Mouse (Mus musculus): ENCODE measurements around the gene Nectin2.

Nectin2 gene

DNA sequence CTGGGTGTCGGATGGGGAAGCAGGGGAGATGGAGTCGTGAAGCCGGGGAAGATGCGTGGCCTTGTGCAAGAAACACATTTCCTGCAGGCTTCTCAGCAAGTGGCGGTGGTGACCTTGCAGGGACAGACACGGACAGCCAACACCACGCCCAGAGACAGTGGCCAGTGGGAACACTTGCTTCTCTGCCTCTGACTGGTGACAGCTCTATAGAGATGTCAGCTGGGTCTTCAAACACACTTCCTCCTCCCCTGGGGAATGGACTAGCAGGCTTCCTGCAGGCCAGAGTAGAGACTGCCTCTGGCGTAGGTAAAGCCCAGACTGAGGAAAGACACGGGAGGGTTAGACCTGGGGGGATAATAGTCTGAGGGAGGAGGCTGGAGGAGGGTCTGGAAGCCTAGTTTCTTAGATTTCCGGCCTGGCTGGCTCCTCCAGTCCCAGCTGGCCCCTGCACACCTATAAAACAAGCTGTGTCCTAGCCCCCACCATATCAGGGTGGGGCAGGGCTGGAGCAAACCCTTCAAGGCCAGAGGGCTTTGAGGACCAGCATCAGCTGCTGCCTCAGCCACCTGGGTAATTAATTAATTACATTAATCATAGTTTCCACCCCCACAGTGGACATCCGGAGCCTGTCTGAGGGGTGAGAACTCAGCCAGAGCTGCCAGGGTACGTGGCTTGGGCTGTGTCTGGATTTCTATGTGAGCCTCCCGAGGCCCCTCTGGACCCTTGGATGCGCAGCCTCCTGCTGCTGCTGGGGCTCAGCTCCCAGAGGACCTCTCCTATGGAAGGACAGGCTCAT lies 5.5 kb downstream of the Nectin2 start:
- no peak for DNase-seq (ENCODE audit: low spot score in 2 of 2)

DNA sequence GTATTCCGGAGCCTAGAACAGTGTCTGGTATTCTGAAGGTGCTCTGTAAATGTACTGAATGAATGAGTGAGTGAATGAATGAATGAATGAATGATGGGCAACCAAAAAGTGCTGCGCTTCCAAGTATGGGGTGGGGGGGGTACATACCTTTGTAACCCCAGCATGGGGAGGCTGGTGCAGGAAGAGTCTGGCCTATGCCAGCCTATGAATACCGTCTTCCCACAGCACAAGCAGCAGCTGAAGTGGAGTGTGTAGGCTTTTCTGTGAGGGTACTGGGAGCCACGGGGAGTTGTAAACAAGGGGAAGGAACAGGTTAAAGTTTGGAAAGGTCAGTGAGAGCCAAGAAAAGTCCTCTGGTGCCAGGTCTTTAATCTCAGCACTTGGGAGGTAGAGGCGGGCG lies 6.5 kb downstream of the Nectin2 start:
- no peak for DNase-seq (ENCODE audit: low spot score in 2 of 2)

DNA sequence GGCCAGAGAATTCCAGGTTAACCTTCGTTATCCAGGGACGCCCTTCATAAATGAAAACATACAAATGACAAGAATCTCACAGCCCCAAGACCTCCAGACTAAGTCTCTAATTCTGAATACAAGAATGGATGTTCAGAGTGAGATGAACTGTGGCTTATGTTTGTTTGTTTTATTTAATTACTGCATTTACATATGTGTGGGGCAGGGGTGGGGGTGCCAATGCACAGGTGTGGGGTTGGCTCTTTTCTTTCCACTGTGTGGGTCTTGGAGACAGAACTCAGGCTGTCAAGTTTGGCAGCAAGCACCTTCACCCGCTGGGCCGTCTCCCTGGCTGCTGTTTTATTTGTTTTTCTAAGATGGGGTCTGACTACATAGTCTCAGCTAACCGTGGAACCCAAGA lies 7.8 kb downstream of the Nectin2 start:
- no peak for DNase-seq (ENCODE audit: low spot score in 2 of 2)

DNA sequence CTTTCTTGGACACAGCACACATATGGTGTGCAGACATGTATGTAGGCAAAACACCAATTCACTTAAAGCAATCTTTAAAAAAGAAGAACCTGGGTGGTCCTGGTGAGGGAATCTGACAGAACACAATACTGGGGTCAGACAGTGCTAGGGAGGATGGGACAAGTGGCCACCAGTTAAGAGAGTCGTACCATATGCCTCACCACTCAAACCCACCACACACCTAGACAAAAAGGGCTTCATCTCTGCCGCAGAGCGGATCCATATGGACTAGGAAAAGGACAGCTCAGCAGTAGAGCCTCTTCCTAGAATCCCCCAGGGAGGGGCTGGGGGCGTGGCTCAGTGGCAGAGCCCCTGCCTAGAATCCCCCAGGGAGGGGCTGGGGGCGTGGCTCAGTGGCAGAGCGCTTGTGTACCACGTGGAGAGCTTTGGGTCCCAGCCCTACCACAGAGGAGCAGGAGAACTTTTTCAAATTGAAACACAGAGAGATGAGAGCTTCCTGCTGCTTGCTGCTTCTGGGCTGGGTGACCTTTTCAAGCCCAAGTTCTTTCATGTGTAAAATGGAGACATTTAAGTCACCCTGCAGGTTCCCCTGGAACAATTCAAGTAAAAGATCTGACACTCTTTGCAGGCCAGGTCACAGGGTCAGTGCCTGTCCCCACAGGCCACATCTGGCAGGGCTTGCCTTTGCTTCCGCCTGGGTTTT lies 8.8 kb downstream of the Nectin2 start:
- DNase-seq (ENCODE audit: low spot score in 2 of 2) = no peak

DNA sequence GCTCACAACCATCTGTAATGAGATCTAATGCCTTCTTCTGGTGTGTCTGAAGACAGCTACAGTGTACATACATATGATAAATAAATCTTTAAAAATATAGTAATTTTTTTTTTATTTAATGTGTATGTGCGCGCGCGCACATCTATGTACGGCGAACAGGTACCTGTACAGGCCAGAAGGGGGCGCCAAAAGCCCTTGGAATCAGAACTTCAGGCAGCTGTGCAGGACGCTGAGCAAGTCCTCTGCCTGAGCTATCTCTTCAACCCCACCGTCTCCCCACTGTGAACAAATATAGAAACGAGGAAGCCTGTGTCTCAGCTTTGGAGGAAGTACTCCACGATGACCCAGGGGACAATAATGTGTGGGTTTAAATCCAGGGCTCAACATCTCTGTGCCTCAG lies 10.0 kb downstream of the Nectin2 start:
- no peak for DNase-seq (ENCODE audit: low spot score in 2 of 2)

DNA sequence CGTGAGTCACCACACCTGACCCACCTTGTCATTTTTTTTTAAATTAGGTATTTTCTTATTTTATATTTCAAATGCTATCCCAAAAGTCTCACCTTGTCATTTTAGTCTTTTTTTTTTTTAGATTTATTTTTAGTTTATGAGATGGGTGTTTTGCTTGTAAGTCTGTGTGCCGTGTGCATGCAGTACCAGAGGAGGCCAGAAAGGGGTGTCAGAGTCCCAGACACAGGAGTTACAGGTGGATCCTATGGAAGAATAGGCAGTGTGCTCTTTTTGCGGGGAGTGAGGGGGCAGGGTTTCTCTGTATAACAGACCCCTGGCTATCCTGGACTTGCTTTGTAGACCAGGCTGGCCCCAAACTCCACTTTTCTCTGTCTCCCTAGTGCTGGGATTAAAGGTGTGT lies 11.5 kb downstream of the Nectin2 start:
- DNase-seq (ENCODE audit: low spot score in 2 of 2) = no peak

DNA sequence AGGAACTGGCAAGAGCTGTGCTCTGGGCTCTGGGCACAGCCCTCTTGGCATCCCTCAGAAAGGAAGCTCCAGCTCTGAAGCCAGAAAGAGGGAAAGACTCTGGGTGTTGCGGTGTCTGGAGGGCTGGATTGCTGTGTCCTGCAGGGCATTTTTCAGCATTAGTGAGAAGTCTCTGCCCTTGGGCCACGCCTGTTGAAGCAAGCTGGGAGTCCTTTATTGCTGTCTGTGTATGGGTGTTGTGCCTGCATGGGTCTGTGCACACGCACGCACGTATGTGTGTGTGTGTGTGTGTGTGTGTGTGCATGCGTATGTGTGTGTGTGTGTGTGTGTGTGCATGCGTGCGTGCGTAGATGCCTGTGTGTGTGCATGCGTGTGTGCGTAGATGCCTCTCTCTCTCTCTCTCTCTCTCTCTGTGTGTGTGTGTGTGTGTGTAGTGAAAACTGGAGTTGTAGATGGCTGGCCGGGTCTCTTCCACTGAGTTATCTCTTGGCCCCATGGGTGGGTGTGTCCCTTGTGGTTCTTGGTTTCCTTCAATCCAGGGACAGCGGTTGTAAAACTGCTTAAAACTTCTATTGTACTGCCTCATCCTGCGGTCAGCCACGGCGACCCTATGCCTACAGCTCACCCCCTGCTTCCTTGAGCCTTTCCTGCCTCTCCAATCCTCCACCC lies 13.8 kb downstream of the Nectin2 start:
- DNase-seq (ENCODE audit: low spot score in 2 of 2) = no peak

DNA sequence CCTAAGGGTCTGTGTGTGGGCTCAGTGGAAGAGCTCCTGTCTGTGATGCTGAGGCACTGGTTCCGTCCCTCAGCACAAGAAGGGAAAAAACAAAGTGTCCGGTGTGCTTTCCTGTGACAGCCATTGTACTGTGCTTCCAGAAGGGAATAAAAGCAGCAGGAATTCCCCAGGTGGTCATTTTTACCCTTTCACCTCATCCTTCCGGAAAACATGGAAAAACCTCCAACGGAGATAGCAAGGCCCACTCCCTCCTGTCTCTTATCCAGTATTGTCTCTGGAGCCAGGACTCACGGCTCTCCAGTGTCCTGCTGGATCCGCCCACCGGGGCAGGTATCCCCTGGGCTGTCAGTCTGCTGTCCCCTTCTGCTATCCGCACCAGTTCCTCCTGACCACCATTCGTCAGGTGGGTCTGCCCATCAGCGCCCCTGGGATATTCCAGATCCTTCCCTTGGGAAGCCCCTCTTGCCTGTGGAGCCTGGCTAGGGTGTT lies 16.1 kb downstream of the Nectin2 start:
- DNase-seq (ENCODE audit: low spot score in 2 of 2) = no peak

DNA sequence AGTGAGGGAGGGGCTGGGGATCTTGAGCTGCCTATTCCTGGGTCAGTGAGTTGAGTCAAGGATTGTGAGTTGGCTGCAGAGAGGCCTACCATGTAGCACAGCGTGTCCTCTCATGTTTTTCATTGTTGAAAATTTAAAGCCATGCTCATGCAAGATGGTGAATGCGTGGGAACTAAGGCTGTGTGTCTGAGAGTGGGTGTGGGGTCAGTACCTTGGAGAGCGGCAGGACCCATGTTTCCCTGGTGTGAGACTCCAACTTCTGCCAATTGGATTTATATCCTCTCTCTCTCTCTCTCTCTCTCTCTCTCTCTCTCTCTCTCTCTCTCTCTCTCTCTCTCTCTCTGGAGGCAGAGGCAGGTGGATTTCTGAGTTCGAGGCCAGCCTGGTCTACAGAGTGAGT lies 23.7 kb downstream of the Nectin2 start:
- no peak for DNase-seq (ENCODE audit: low spot score in 2 of 2)

DNA sequence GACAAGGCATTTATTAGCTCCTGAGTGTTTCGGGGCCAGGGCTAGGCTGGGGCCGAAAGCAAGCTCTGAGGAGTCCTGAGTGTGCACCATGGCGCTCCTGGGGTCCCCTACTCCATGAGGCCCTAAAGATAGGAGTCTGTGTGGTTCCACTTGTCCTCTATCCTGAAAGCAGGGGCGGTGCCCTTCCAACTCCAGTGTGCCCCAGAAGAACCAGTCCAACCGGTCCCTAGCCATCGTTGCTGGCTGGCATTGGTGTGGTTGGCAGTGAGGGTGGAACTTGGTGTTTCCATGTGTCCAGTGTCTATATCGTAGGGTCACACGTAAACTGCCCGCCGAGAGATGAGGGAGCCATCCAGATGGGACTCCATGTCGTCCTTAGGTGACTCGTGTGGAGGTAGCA lies 26.1 kb downstream of the Nectin2 start:
- no peak for DNase-seq (ENCODE audit: low spot score in 2 of 2)

DNA sequence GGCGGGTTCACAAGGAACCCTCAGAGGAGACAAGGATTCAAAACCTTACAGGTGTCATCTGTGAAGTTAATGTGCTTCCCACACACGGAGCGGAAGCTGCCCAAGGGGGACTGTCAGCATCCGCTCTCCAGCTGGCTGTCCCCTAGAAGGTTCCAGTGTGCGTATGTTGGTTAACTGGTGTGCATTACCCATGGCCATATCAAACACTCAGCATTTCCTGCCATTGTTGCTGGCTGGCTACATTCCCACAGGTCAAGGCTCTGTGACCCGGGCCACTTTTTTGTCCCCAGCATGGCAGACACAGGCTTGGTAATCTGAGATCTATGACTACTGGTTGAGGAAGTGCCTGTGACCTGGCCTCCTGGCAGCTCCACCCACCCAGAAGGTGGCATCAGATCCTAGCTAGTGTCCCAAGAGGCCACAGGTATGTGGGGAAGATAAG lies 27.5 kb downstream of the Nectin2 start:
- no peak for DNase-seq (ENCODE audit: low spot score in 2 of 2)

DNA sequence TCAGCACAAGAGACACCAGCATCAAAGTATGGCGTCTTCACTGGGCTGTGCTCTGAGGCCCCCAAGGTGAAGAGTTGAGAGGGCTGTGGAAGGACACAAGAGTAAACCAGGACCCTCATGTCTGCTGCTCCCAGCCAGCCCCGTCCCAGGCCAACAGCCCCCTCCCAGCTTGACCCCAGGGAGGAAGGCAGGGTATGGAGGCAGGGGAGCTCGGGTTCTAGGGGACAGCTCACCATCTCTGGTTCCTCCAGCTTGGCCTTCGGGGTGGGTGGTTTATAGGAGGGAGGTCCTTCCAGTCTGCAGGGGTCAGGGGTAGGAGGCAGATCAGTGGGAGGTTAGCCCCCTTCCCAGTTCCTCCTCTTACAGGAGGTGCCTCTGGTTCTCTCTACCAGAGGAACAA lies 31.1 kb downstream of the Nectin2 start:
- no peak for DNase-seq (ENCODE audit: low spot score in 2 of 2)

DNA sequence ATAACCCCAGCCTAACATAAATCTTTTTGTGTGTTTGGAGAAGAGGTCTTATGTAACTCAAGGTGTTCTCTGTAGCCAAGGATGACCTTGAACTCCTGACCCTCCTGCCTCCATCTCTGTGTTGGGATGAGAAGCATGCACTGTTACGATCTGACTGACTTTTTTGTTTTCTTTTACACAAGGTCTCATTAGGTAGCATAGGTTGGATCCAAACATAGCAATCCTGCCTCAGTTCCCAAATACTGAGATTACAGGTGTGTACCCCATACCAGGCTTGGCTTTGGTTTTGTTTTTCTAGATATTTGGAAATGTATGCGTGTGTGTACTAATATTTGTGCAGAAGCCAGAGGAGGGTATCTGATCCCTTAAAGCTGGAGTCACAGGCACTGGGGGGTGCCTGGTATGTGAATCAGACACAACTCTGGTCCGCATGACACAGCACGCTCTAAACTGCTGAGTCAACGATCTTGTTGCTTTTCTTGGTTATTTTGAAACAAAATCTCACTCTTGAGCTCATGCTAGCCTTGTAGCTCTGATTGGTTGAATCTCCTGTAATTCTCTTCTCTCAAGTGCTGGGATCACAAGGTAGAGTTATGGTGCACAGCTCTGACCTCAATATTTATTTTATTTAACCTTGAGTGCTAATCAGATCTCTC lies 31.9 kb downstream of the Nectin2 start:
- DNase-seq (ENCODE audit: low spot score in 2 of 2) = no peak

DNA sequence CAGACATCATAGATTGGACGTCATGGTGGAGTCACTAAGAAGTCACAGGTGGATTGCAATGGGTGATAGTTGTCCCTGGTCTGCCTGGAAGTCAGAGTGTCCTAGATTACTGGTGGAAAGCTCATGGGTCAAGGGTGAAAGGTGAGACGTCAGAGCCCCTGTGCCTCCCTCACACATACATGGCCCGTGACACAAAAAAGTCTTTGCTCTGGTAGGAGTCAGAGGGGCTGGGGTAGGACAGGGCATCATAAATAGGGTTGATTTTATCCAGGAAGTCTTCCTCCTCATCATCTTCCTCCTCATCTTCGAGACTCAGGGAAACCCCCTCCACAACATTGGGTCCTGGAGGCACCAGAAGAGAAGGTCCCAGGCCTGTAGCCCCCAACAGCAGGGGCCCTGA lies 32.9 kb downstream of the Nectin2 start:
- DNase-seq (ENCODE audit: low spot score in 2 of 2) = no peak

DNA sequence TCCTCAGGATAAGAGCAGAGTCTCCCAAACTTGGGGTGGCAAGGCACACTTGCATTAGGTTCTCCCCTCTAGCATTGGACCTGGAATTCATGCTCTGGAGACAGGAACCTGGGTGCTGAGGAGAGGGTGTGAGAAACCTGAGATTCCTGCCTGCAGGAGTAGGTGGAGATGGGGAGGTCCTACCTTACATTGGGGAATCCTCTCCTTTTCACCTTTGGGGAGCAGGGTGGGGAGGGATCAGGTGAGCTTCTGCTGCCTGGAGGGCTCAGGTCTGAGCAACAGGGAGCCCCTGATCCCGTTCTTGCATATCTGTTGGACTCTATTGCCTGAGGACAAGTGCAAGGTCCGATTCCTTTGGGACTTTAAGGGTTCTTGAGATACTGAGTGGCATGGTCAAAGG lies 33.5 kb downstream of the Nectin2 start:
- DNase-seq (ENCODE audit: low spot score in 2 of 2) = no peak

DNA sequence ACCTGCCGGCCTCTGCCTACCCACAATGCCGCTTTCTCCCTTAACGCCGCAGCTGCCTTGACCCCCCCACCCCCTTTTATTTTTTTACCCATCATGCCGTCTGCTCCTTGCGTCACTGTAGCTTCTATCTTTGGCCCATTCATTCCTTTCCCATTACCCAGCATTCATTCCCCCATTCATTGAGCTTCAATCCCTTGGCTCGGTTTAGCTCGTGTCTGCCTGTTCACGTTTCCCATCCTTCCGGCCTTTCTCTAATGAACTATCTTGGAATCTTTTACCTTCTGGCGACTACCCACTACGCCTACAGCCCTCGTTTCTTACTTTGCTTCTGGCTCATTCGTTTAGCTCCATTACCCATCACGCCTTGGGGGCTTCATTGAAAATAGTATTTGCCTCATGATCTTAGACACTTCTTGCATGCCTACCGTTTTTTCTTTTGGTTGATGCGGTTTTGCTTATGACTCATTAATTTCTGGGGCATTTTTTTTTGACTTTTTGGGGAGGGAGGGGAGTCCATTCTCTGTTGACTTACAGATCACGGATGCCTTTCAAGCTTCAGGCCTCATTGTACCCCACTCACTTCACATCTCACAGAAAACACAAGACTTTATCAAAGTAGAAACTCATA lies 34.1 kb downstream of the Nectin2 start:
- DNase-seq (ENCODE audit: low spot score in 2 of 2) = no peak

DNA sequence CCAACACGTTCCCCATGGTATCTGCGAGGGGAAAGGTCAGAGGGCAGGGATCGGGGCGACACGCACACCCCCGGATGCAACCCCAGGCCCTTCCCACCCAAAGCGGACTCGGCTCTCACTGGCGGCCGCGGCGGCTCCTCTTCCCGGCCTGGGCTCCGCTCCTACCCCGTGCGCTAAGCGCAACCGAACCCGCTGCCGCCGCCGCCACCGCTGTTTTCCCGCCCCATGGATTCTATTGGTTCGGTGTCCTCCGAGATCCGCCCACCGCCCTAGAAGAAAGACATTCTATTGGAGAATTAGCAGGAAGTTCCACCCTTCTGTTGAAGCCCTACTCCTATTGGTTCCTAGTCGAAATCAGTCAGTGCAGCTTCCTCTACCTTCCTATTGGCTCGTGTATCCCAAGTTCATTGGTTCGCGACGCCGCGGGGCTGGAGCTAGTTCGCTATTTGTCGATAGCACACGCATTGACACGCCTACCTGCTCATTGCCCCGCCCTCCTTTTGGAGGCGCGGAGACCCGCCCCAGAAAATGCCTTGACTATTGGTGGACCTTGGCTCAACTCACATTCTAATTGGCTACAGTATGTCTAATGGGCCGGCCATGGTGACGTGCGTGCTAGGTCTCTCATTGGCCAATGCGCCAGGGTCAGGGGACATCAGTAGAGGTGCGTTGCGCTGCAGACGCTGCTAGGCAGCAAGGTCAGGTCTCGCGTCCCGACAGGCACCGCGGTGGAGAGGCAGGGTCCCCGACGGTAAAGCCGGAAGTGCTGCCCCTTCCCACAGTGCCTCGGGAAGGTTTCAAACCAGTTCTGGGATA lies 34.8 kb downstream of the Nectin2 start, which contains the start of gene Tomm40:
Tomm40 (minus strand) TSS at position 200 of the 816 bp plus-strand sequence.
- peak; percentile 99 to 100 for DNase-seq (ENCODE audit: low spot score in 2 of 2)

DNA sequence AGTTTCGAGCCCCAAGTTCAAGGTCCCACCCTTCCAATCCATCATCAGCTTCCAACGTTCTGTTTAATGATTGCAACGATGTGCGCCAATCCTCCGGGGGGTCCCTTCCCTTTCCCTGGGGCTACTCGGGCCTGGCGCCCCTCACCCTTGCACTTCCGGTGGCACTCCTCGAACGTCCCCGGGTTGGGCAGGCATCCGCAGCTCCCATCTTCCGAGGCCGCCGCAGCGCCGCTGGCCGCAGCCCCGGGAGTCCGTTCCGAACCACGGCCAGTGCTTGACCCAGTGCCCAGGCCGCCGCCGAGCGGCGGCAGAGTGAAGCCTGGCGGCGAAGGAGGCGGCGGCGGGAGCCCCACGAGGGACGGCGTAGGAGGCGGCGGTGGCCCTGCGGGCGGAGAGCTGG lies 35.4 kb downstream of the Nectin2 start:
- DNase-seq (ENCODE audit: low spot score in 2 of 2) = no peak

DNA sequence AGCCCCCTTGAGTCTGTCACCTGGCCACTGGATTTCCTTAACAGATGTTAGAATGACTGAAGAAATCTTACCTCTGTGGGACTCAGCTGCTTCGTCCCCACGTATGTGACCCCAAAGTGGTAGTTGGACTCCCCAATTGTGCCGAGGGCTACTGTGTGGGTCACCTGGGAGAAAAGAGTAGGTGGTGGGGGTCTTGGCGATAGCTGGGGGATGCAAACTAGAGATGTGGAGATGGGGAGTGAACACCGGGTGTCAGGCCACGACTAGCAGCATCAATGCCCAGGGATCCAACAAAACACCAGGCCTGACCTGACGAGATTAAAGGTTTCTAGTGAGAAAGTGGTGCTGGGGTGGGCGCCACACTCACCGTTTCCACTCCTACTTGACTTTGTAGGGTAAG lies 36.7 kb downstream of the Nectin2 start:
- no peak for DNase-seq (ENCODE audit: low spot score in 2 of 2)

DNA sequence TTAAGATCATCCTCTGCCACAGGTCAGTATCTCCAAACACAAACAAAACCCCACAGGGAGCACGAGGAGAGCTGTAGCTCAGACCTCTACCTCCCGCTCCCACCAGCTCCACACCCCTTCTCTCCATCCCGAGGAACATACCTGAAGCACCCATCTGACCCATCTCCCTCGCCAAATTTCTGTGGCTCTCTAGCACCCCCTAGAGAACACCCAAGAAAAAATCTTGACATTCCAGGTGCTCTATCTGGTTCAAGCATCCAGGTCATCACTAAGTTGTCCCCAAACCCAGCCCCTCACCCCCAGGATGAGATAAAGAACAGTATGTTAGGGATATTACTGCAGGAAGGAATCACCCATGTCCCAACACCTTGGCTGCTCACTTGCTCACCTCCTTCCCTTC lies 37.1 kb downstream of the Nectin2 start:
- DNase-seq (ENCODE audit: low spot score in 2 of 2) = no peak

DNA sequence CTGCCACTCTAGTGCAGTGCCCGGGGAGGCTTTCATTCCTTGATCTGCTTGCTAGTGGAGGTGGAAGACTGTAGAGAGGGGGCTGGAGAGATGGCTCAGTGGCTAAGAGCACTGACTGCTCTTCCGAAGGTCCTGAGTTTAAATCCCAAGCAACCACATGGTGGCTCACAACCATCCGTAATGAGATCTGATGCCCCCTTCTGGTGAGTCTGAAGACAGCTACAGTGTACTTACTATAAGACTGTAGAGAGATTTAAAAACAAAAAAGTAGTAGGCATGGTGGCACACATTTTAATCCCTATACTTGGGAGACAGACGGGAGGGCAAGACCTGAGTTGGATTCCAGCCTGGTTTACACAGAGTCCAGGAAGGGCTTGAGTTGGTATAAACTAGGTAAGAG lies 37.9 kb downstream of the Nectin2 start:
- no peak for DNase-seq (ENCODE audit: low spot score in 2 of 2)

Measured in frontal cortex, postnatal 10 days (tissue).